Mouse (Mus musculus) G1E (cell line): Measurements from ENCODE around the gene Tspan18.

Experiments used
- CTCF ChIP-seq: IDR thresholded peaks from 2 replicates; pipeline ENCODE4 v1.5.1; 2012; ENCODE audit warnings: low read depth, low read length, inconsistent platforms, mixed read lengths
- GATA1 ChIP-seq: IDR thresholded peaks from 2 replicates; pipeline ENCODE4 v1.6.1; 2012; ENCODE audit warnings: borderline replicate concordance, low read length, inconsistent platforms, mixed read lengths
- GATA2 ChIP-seq: IDR thresholded peaks from 2 replicates; pipeline ENCODE4 v1.6.1; 2012; ENCODE audit warnings: low read depth, low read length, inconsistent platforms, borderline replicate concordance
- POLR2AphosphoS5 ChIP-seq: IDR thresholded peaks from 2 replicates; pipeline ENCODE4 v1.6.1; 2012; ENCODE audit warnings: low read depth, low read length, inconsistent platforms; ENCODE audit not compliant: insufficient replicate concordance
- TAL1 ChIP-seq: conservative IDR thresholded peaks from 2 replicates; pipeline ENCODE4 v1.6.1; 2012; ENCODE audit warnings: low read depth, low read length, inconsistent platforms, mixed read lengths

DNA sequence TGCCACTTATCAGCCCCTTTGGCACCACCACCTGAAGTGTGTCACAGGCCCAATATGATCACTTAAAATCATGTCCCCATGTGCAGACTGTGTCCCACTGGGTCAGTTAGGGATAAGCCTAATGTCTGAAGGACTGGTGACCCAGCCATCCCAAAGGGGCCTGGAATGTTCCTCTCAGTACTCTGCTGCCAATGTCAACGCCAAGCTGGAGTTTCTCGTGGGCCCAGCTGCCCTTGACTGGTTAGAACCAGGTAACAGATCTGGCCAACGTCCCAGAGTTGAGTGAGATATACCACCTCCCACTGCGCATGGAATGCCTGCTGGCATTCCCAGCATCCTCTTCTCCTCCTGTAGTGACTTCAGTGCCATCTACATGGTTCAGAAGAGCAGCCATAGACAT lies 5.2 kb downstream of the Tspan18 start:
- no peak for TF ChIP-seq CTCF
- TF ChIP-seq GATA1, result no peak
- no peak for TF ChIP-seq TAL1
- TF ChIP-seq POLR2AphosphoS5, result no peak
- TF ChIP-seq GATA2, result no peak
